Mouse (Mus musculus): ENCODE results near the gene Cacna1a. TPM values are rescaled to one million over a fixed set of nuclear protein-coding genes. Genes with fewer than 3 reads are reported as not detected.

Gene Cacna1a
- total and polyA plus RNA-seq, 3 experiments: 3.2 to 5.1 TPM; not detected in 1

DNA sequence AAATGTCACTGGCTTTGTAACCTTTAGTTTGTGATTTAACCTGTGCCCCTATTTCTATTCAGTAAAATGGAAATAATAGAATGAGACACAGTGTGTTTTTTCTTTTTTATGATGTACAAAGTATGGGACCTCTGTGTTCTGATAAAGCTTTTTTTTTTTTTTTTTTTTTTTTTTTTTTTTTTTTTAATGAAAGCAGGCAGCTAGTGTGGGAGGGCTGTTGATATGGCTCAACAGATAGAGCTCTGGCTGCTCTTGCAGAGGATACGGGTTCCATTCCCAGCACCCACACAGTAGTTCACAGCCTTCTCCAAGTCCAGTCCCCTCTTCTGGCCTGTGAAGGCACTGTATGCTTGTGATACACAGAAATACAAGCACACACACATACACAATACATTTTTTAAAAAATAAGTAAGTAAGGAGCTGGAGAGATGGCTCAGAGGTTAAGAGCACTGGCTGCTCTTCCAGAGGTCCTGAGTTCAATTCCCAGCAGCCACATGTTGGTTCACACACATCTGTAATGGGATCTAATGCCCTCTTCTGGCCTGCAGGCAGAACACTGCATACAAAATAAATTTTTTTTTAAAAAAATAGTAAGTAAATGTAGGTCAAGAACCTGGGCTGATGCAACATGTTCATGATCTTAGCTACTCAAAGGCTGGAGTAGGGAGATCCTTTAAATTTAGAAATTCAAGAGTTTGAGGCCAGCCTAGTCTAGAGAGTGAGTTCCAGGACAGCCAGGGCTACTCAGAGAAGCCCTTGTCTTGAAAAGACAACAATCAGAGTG, 253.5 kb downstream of the Cacna1a start:
- Histone ChIP-seq H3K4me1 (ENCODE audit: control insufficient read depth in 1 of 2, insufficient read depth in 2 of 2, low read length in 2 of 2) (peaks cover 7 to 21% of the 10 kb centered on the region in 2 experiments; a peak in 3 of 4 replicates), H3K79me2 (ENCODE audit: control insufficient read depth, insufficient read depth, low read length, poor library complexity) (peaks cover 1% of the 10 kb centered on the region; the same call in 1 of the 2 replicates), H3K36me3 (ENCODE audit: control insufficient read depth in 1 of 2, insufficient read depth in 2 of 2, low read length in 2 of 2) (peaks cover 0 to 20% of the 10 kb centered on the region in 2 experiments; a peak in 2 of 4 replicates), H3K27ac (ENCODE audit: control insufficient read depth, low read depth, low read length) (peak overlapping the region; percentile 73), H3K27me3 (ENCODE audit: control insufficient read depth in 1 of 2, insufficient read depth in 2 of 2, low read length in 2 of 2) (no peaks in the 10 kb centered on the region), H3K4me3 (ENCODE audit: control insufficient read depth in 1 of 2, insufficient read depth in 1 of 2, low read depth in 2 of 2, low read length in 2 of 2) (0 out of 4 replicates have a peak overlapping the region, but pooled peaks of 1 of the 2 experiments have one; percentile 15), H3K9me3 (replicated peaks; ENCODE audit: insufficient read depth, low read length) (no peaks in the 10 kb centered on the region), H3K9ac (ENCODE audit: control insufficient read depth, low read depth, low read length, poor library complexity, severe bottlenecking) (peak overlapping the region; percentile 58)
- DNase-seq (ENCODE audit: low read depth, low spot score): peak; percentile 79
- TF ChIP-seq ZNF384 (IDR thresholded peaks at IDR 0.05; ENCODE audit: low read depth, low read length): peak; percentile 98
- no peak for TF ChIP-seq NRF1 (IDR thresholded peaks at IDR 0.05; ENCODE audit: insufficient read depth, low read depth, low read length, poor library complexity, severe bottlenecking)
- TF ChIP-seq POLR2AphosphoS2 (IDR thresholded peaks at IDR 0.05; ENCODE audit: low read length): no peak
- no peak for TF ChIP-seq ZC3H11A (IDR thresholded peaks at IDR 0.05; ENCODE audit: low read depth, low read length)
- no peak for TF ChIP-seq TAL1 (IDR thresholded peaks at IDR 0.05; ENCODE audit: low read length)
- no peak for TF ChIP-seq ZMIZ1 (IDR thresholded peaks at IDR 0.05; ENCODE audit: low read depth, low read length)
- TF ChIP-seq MYC (IDR thresholded peaks at IDR 0.05; ENCODE audit: low read depth, low read length): 0 out of 2 replicates have a peak, but pooled peaks have one; percentile 13
- TF ChIP-seq HCFC1 (IDR thresholded peaks at IDR 0.05; ENCODE audit: low read depth, low read length): no peak; the same call in 1 of the 2 replicates
- TF ChIP-seq GATA1 (IDR thresholded peaks at IDR 0.05; ENCODE audit: low read depth, low read length): peak; percentile 66
- TF ChIP-seq SMC3 (IDR thresholded peaks at IDR 0.05; ENCODE audit: low read depth, low read length): no peak
- no peak for TF ChIP-seq USF1 (IDR thresholded peaks at IDR 0.05; ENCODE audit: low read depth, low read length)
- no peak for TF ChIP-seq RAD21 (IDR thresholded peaks at IDR 0.05; ENCODE audit: low read depth, low read length)
- no peak; the same call in 1 of the 2 replicates for TF ChIP-seq MAFK (IDR thresholded peaks at IDR 0.05; ENCODE audit: borderline replicate concordance, low read depth, low read length)
- peak; percentile 39; the same call in 1 of the 2 replicates for TF ChIP-seq RCOR1 (IDR thresholded peaks at IDR 0.05; ENCODE audit: low read depth, low read length)
- TF ChIP-seq GABPA (IDR thresholded peaks at IDR 0.05; ENCODE audit: low read depth, low read length): no peak
- peak; percentile 40; the same call in 1 of the 2 replicates for TF ChIP-seq MXI1 (IDR thresholded peaks at IDR 0.05; ENCODE audit: low read depth, low read length)
- no peak for TF ChIP-seq NELFE (IDR thresholded peaks at IDR 0.05; ENCODE audit: low read depth, low read length)
- TF ChIP-seq POLR2A (IDR thresholded peaks at IDR 0.05; ENCODE audit: control insufficient read depth in 1 of 2, insufficient read depth in 1 of 2, low read depth in 1 of 2, low read length in 2 of 2, poor library complexity in 1 of 2): no peak
- no peak for TF ChIP-seq ELF1 (IDR thresholded peaks at IDR 0.05; ENCODE audit: low read depth, low read length)
- no peak for TF ChIP-seq MEF2A (IDR thresholded peaks at IDR 0.05; ENCODE audit: extremely low read depth, insufficient replicate concordance, low read depth, low read length, poor library complexity, severe bottlenecking)
- TF ChIP-seq TBP (IDR thresholded peaks at IDR 0.05; ENCODE audit: low read depth, low read length): peak; percentile 97
- no peak for TF ChIP-seq CHD1 (IDR thresholded peaks at IDR 0.05; ENCODE audit: low read depth, low read length)
- TF ChIP-seq UBTF (IDR thresholded peaks at IDR 0.05; ENCODE audit: borderline replicate concordance, insufficient read depth, low read depth, low read length): no peak
- peak; percentile 47; the same call in 1 of the 2 replicates for TF ChIP-seq TCF12 (IDR thresholded peaks at IDR 0.05; ENCODE audit: low read depth, low read length)
- no peak for TF ChIP-seq USF2 (IDR thresholded peaks at IDR 0.05; ENCODE audit: borderline replicate concordance in 1 of 2, insufficient read depth in 1 of 2, low read depth in 1 of 2, low read length in 2 of 2)
- peak; percentile 48; the same call in 1 of the 2 replicates for TF ChIP-seq ETS1 (IDR thresholded peaks at IDR 0.05; ENCODE audit: low read depth, low read length)
- no peak for TF ChIP-seq MAX (IDR thresholded peaks at IDR 0.05; ENCODE audit: low read length)
- TF ChIP-seq CHD2 (IDR thresholded peaks at IDR 0.05; ENCODE audit: low read length): no peak
- TF ChIP-seq E2F4 (IDR thresholded peaks at IDR 0.05; ENCODE audit: borderline replicate concordance, low read depth, low read length): no peak
- no peak for TF ChIP-seq MAZ (IDR thresholded peaks at IDR 0.05; ENCODE audit: low read depth, low read length)
- no peak for TF ChIP-seq POLR2AphosphoS5 (IDR thresholded peaks at IDR 0.05; ENCODE audit: borderline replicate concordance, low read depth, low read length)
- TF ChIP-seq SIN3A (IDR thresholded peaks at IDR 0.05; ENCODE audit: low read length): peak; percentile 69
- 0 out of 2 replicates have a peak, but pooled peaks have one; percentile 29 for TF ChIP-seq KAT2A (conservative IDR thresholded peaks at IDR 0.05; ENCODE audit: low read depth, low read length)
- peak; percentile 53 to 54; a peak in 3 of 4 replicates for TF ChIP-seq EP300 (IDR thresholded peaks at IDR 0.05; ENCODE audit: low read depth in 1 of 2, low read length in 2 of 2)
- TF ChIP-seq CTCF (IDR thresholded peaks at IDR 0.05 in 2 of 3, conservative IDR thresholded peaks at IDR 0.05 in 1 of 3; ENCODE audit: control insufficient read depth in 1 of 3, insufficient read depth in 1 of 3, low read depth in 2 of 3, low read length in 3 of 3, poor library complexity in 1 of 3, severe bottlenecking in 1 of 3): peak in 1 of 3 experiments; percentile 10; a peak in 1 of 6 replicates

Data from MEL (cell line).